ENCODE assay signal across 8 mouse cellular contexts in the genomic region with DNA sequence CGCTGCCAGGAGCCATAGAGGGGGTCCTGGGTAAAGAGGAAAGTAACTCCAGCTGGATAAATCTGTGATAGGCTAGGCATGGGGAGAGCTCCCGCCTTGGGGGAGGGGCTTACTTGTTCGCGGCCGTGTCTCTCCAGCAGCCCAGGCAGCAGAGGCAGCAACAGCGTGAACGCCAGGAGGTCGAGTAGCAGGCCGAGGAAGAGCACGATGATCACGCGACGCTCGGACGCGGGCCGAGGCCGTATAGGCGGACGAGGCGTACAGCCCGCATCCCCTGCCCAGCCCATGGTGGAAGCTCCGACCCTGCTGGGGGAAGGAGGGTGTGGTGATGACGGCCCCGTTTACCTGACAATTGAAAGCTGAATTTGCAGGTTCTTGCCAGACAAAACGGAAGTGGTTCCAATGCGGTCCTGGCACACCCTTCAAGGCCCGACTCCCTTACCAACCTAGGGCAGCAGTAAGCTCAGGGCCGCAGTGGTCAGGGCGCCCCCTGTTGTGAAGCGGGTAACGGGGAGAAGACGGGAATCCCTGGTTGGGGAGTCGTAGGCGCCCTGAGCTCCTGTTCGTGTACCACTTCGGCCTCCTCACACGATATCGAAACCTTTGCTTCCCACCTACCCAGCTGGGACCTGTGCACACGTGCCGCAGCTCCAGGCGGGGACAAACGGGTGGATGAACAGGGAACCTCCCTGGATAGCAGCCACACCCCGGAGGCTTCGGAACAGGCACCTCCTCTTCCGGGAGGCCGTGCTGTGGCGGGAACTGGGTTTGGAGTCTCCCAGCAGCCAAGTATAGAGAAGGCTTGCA. TPM values are rescaled to one million over a fixed set of nuclear protein-coding genes. Genes with fewer than 3 reads are reported as not detected.
DNase-seq lines count a peak whose midpoint lies in the region; ATAC-seq and TF ChIP-seq lines count a peak whose summit lies in the region.

Gene Mfsd10 (minus strand): TSS at position 732 of the 807 bp plus-strand sequence.

- H3K27ac ChIP-seq in forebrain, embryonic 10.5 days = peak within 1 kb of the TSS; percentile 90
- H3K27ac ChIP-seq in heart, embryonic 15.5 days = peak within 1 kb of the TSS; percentile 88
- peak within 1 kb of the TSS; percentile 87 for H3K27ac ChIP-seq in liver, embryonic 15.5 days (replicated peaks)
- peak within 1 kb of the TSS; percentile 89 for H3K27ac ChIP-seq in neural tube, embryonic 13.5 days (replicated peaks)
- H3K27ac ChIP-seq in testis, adult 2 months (ENCODE audit: control insufficient read depth, insufficient read depth, low read depth, low read length) = peak within 1 kb of the TSS; percentile 75

- under 1% methylated on average over 48 of the region's 48 CpGs for WGBS in forebrain, embryonic 10.5 days
- WGBS in heart, embryonic 15.5 days = under 1% methylated on average over 48 of the region's 48 CpGs
- under 1% methylated on average over 48 of the region's 48 CpGs for WGBS in liver, embryonic 15.5 days (ENCODE audit: insufficient replicate concordance)
- under 1% methylated on average over 48 of the region's 48 CpGs for WGBS in neural tube, embryonic 13.5 days

- TF ChIP-seq CTCF in testis, adult 2 months (IDR thresholded peaks at IDR 0.05; ENCODE audit: control insufficient read depth, insufficient read depth, insufficient replicate concordance, low read depth, low read length) = peak; percentile 19; the same call in 1 of the 2 replicates

- peaks cover 85% of the 10 kb centered on the region for H3K36me3 ChIP-seq in forebrain, embryonic 10.5 days (replicated peaks)
- H3K36me3 ChIP-seq in heart, embryonic 15.5 days = peaks cover 74% of the 10 kb centered on the region
- peaks cover 80% of the 10 kb centered on the region for H3K36me3 ChIP-seq in liver, embryonic 15.5 days (replicated peaks)
- peaks cover 76% of the 10 kb centered on the region for H3K36me3 ChIP-seq in neural tube, embryonic 13.5 days
- no peaks in the 10 kb centered on the region for H3K36me3 ChIP-seq in testis, adult 2 months (ENCODE audit: control insufficient read depth, insufficient read depth, low read length)

- H3K4me2 ChIP-seq in heart, embryonic 15.5 days = peak within 1 kb of the TSS; percentile 93
- H3K4me2 ChIP-seq in liver, embryonic 15.5 days = peak within 1 kb of the TSS; percentile 99
- peak within 1 kb of the TSS; percentile 91 for H3K4me2 ChIP-seq in neural tube, embryonic 13.5 days

- H3K9me3 ChIP-seq in forebrain, embryonic 10.5 days = no peaks in the 10 kb centered on the region
- no peaks in the 10 kb centered on the region for H3K9me3 ChIP-seq in heart, embryonic 15.5 days (replicated peaks)
- no peaks in the 10 kb centered on the region for H3K9me3 ChIP-seq in liver, embryonic 15.5 days (replicated peaks)
- no peaks in the 10 kb centered on the region for H3K9me3 ChIP-seq in neural tube, embryonic 13.5 days

- H3K27me3 ChIP-seq in forebrain, embryonic 10.5 days (ENCODE audit: poor library complexity, severe bottlenecking) = no peaks in the 10 kb centered on the region
- no peaks in the 10 kb centered on the region for H3K27me3 ChIP-seq in heart, embryonic 15.5 days
- H3K27me3 ChIP-seq in liver, embryonic 15.5 days = no peaks in the 10 kb centered on the region
- no peaks in the 10 kb centered on the region for H3K27me3 ChIP-seq in neural tube, embryonic 13.5 days
- H3K27me3 ChIP-seq in testis, adult 2 months (ENCODE audit: control insufficient read depth, insufficient read depth, low read length) = no peaks in the 10 kb centered on the region

- peak; percentile 50 to 71 for DNase-seq in CD8-positive naive resting alpha-beta T cell, adult 2 months (ENCODE audit: low read depth in 2 of 2, low spot score in 2 of 2)
- DNase-seq in c-Kit-positive CD71-negative TER-119-negative erythroid progenitor cells, embryonic 14.5 days (ENCODE audit: low read depth) = peak; percentile 61
- DNase-seq in forebrain, embryonic 10.5 days (ENCODE audit: extremely low spot score, low spot score) = peak; percentile 78
- DNase-seq in kidney, postnatal 36 days = peak; percentile 84 to 90

- H3K9ac ChIP-seq in heart, embryonic 15.5 days = peak within 1 kb of the TSS; percentile 75
- H3K9ac ChIP-seq in liver, embryonic 15.5 days = peak within 1 kb of the TSS; percentile 77
- H3K9ac ChIP-seq in neural tube, embryonic 13.5 days = peak within 1 kb of the TSS; percentile 80

- H3K4me3 ChIP-seq in forebrain, embryonic 10.5 days = peak within 1 kb of the TSS; percentile 65
- peak within 1 kb of the TSS; percentile 68 for H3K4me3 ChIP-seq in heart, embryonic 15.5 days
- peak within 1 kb of the TSS; percentile 73 for H3K4me3 ChIP-seq in liver, embryonic 15.5 days (replicated peaks)
- peak within 1 kb of the TSS; percentile 61 for H3K4me3 ChIP-seq in neural tube, embryonic 13.5 days
- H3K4me3 ChIP-seq in testis, adult 2 months (ENCODE audit: control insufficient read depth, low read depth, low read length) = peak within 1 kb of the TSS; percentile 89

- ATAC-seq in heart, embryonic 15.5 days (replicated peaks; ENCODE audit: insufficient number of reproducible peaks, insufficient read depth, low FRiP score, low read depth) = peak; percentile 83
- ATAC-seq in liver, embryonic 15.5 days (ENCODE audit: insufficient read depth) = peak; percentile 81
- peak; percentile 94 for ATAC-seq in neural tube, embryonic 13.5 days (ENCODE audit: low read depth)

- peak; percentile 61 for TF ChIP-seq POLR2A in testis, adult 2 months (IDR thresholded peaks at IDR 0.05; ENCODE audit: control insufficient read depth, low read depth, low read length)

- H3K4me1 ChIP-seq in forebrain, embryonic 10.5 days = peaks cover 31% of the 10 kb centered on the region
- H3K4me1 ChIP-seq in heart, embryonic 15.5 days (replicated peaks) = peaks cover 25% of the 10 kb centered on the region
- H3K4me1 ChIP-seq in liver, embryonic 15.5 days (replicated peaks) = peaks cover 58% of the 10 kb centered on the region
- H3K4me1 ChIP-seq in neural tube, embryonic 13.5 days (replicated peaks) = peaks cover 27% of the 10 kb centered on the region
- H3K4me1 ChIP-seq in testis, adult 2 months (ENCODE audit: control insufficient read depth, insufficient read depth, low read length) = peaks cover 11% of the 10 kb centered on the region

RNA-seq across cellular contexts. Expression of gene Mfsd10, which starts in this region (rescaled TPM):
- 95.5 and 97.8 TPM in 2 replicates for polyA plus RNA-seq in forebrain, embryonic 10.5 days (2016; fragmentation: Nextera tagmentation; extraction: Ambion mirVana)
- polyA plus RNA-seq in heart, embryonic 15.5 days (2015; fragmentation: Nextera tagmentation; extraction: Ambion mirVana) = 61.3 and 111 TPM in 2 replicates
- polyA plus RNA-seq in liver, embryonic 15.5 days (2015; fragmentation: Nextera tagmentation; extraction: Ambion mirVana) = 50.6 and 51.1 TPM in 2 replicates
- 77.5 and 77.8 TPM in 2 replicates for polyA plus RNA-seq in neural tube, embryonic 13.5 days (2015; fragmentation: Nextera tagmentation; extraction: Ambion mirVana)
- polyA plus RNA-seq in testis, adult 2 months (2012; rRNA removed) = 23.5 and 27.6 TPM in 2 replicates

Comparison
In these comparisons a context has a peak if more than half of its experiments do, and no peak if none do; other contexts are left out.
1. Peak in every context shown above with its lines: DNase-seq, ATAC-seq, H3K4me3 ChIP-seq and H3K27ac ChIP-seq.